Mouse (Mus musculus) myocyte (in vitro differentiated cells): ENCODE results near the gene Pfn4. TPM values are rescaled to one million over a fixed set of nuclear protein-coding genes. Genes with fewer than 3 reads are reported as not detected.
"Not testable (repeated sequence)": the region's sequence is repeated elsewhere in the genome, so short reads cannot be mapped to it uniquely, and the experiment has no call there.

Experiments
- H3K27me3 ChIP-seq: one replicate; pipeline ENCODE4 v1.6.1; 2011; ENCODE audit not compliant: control insufficient read depth, insufficient read depth, insufficient read length
- H3K36me3 ChIP-seq: one replicate; pipeline ENCODE4 v1.6.1; 2011; ENCODE audit not compliant: control insufficient read depth, insufficient read depth
- H3K4me2 ChIP-seq: one replicate; pipeline ENCODE4 v1.6.1; 2011; ENCODE audit warnings: low read depth, control low read depth
- H3K4me3 ChIP-seq: one replicate; pipeline ENCODE4 v1.5.1; 2011; ENCODE audit warnings: mild to moderate bottlenecking, control low read depth, moderate library complexity
- H3K79me2 ChIP-seq: one replicate; pipeline ENCODE4 v1.6.1; 2011; ENCODE audit not compliant: control insufficient read depth, insufficient read depth
- H3ac ChIP-seq: one replicate; pipeline ENCODE4 v1.6.1; 2011; ENCODE audit not compliant: control insufficient read depth, insufficient read length
- CEBPB ChIP-seq: IDR thresholded peaks from 2 replicates; pipeline ENCODE4 v1.6.1; 2011; ENCODE audit warnings: mild to moderate bottlenecking, moderate library complexity; ENCODE audit not compliant: poor library complexity, insufficient read depth, severe bottlenecking
- E2F4 ChIP-seq: IDR thresholded peaks from one replicate; pipeline ENCODE4 v1.6.1; 2011; ENCODE audit warnings: mild to moderate bottlenecking, control low read depth, moderate library complexity; ENCODE audit not compliant: insufficient read depth
- MAX ChIP-seq: IDR thresholded peaks from one replicate; pipeline ENCODE4 v1.6.1; 2011; ENCODE audit warnings: low read depth, mild to moderate bottlenecking, control low read depth
- MYOD1 ChIP-seq, 3 experiments: IDR thresholded peaks; one replicate each; pipeline ENCODE4 v1.6.1; 2011; ENCODE audit warnings: control low read depth in 2 of 3, low read depth in 2 of 3, mild to moderate bottlenecking in 2 of 3, moderate library complexity in 1 of 3; ENCODE audit not compliant: insufficient read length in 2 of 3, control insufficient read depth in 1 of 3
- MYOG ChIP-seq, 3 experiments: IDR thresholded peaks; one replicate each; pipeline ENCODE4 v1.6.1; 2011; ENCODE audit warnings: control low read depth in 2 of 3, low read depth in 2 of 3, mild to moderate bottlenecking in 2 of 3; ENCODE audit not compliant: insufficient read length in 2 of 3, control insufficient read depth in 1 of 3, insufficient read depth in 1 of 3
- POLR2A ChIP-seq: IDR thresholded peaks from one replicate; pipeline ENCODE4 v1.6.1; 2011; ENCODE audit warnings: low read depth, mild to moderate bottlenecking, control low read depth, moderate library complexity; ENCODE audit not compliant: insufficient read length
- POLR2AphosphoS2 ChIP-seq: IDR thresholded peaks from one replicate; pipeline ENCODE4 v1.6.1; 2011; ENCODE audit warnings: low read depth, control low read depth; ENCODE audit not compliant: insufficient read length
- REST ChIP-seq: IDR thresholded peaks from one replicate; pipeline ENCODE4 v1.6.1; 2011; ENCODE audit warnings: mild to moderate bottlenecking, control low read depth, moderate library complexity; ENCODE audit not compliant: insufficient read depth, insufficient read length
- SRF ChIP-seq: IDR thresholded peaks from one replicate; pipeline ENCODE4 v1.6.1; 2011; ENCODE audit warnings: low read depth; ENCODE audit not compliant: control insufficient read depth, insufficient read length
- TCF12 ChIP-seq: IDR thresholded peaks from one replicate; pipeline ENCODE4 v1.6.1; 2011; ENCODE audit warnings: mild to moderate bottlenecking, control low read depth; ENCODE audit not compliant: poor library complexity, insufficient read depth, severe bottlenecking
- TCF3 ChIP-seq: IDR thresholded peaks from one replicate; pipeline ENCODE4 v1.6.1; 2011; ENCODE audit warnings: low read depth, control low read depth; ENCODE audit not compliant: insufficient read length
- USF1 ChIP-seq: IDR thresholded peaks from one replicate; pipeline ENCODE4 v1.6.1; 2011; ENCODE audit warnings: low read depth, mild to moderate bottlenecking, control low read depth, moderate library complexity
- polyA plus RNA-seq: library from polyadenylated mRNA; unstranded; fragments of >200 nt; fragmentation: generic; extraction: Trizol; gene quantifications from one replicate; pipeline ENCODE4 v1.2.1, GENCODE M21; 2012; ENCODE audit warnings: missing spikeins

The Pfn4 gene
- polyA plus RNA-seq, 1 experiment = 0.02 TPM

- no peak overlapping the region for H3ac ChIP-seq
- H3K4me2 ChIP-seq = no peak overlapping the region
- no peak overlapping the region for H3K4me3 ChIP-seq
- TF ChIP-seq MYOD1 (IDR thresholded peaks at IDR 0.05; ENCODE audit: control insufficient read depth in 1 of 3, insufficient read length in 2 of 3, low read depth in 2 of 3) = no peak
- TF ChIP-seq CEBPB = no peak
- TF ChIP-seq POLR2AphosphoS2 = no peak
- TF ChIP-seq MAX = no peak
- TF ChIP-seq TCF3 = no peak
- no peak for TF ChIP-seq MYOG (IDR thresholded peaks at IDR 0.05; ENCODE audit: control insufficient read depth in 1 of 3, insufficient read depth in 1 of 3, insufficient read length in 2 of 3, low read depth in 2 of 3)
- TF ChIP-seq TCF12 = no peak
- H3K27me3 ChIP-seq = peaks cover 6% of the 10 kb centered on the region
- no peaks in the 10 kb centered on the region for H3K79me2 ChIP-seq
- no peaks in the 10 kb centered on the region for H3K36me3 ChIP-seq
These were observed 37.2 kb upstream of the Pfn4 start for GRCm38 (mm10) chr12:4731629-4732028.

- no peak overlapping the region for H3K4me2 ChIP-seq
- no peaks in the 10 kb centered on the region for H3K79me2 ChIP-seq
- H3K27me3 ChIP-seq = peaks cover 6% of the 10 kb centered on the region
- H3ac ChIP-seq = no peak overlapping the region
- TF ChIP-seq E2F4 (no peak), TCF12 (no peak), REST (no peak), MAX (no peak), USF1 (no peak), SRF (no peak), CEBPB (no peak), TCF3 (no peak), MYOD1 (IDR thresholded peaks at IDR 0.05; ENCODE audit: control insufficient read depth in 1 of 3, insufficient read length in 2 of 3, low read depth in 2 of 3) (no peak), MYOG (IDR thresholded peaks at IDR 0.05; ENCODE audit: control insufficient read depth in 1 of 3, insufficient read depth in 1 of 3, insufficient read length in 2 of 3, low read depth in 2 of 3) (no peak), POLR2A (no peak)
- no peak overlapping the region for H3K4me3 ChIP-seq
- H3K36me3 ChIP-seq = no peaks in the 10 kb centered on the region
These were observed 36.5 kb upstream of the Pfn4 start for GRCm38 (mm10) chr12:4732332-4732731.

- no peaks in the 10 kb centered on the region for H3K79me2 ChIP-seq
- no peak within 1 kb of the TSS for H3ac ChIP-seq
- TF ChIP-seq REST (no peak), SRF (no peak)
- H3K36me3 ChIP-seq = no peaks in the 10 kb centered on the region
- H3K27me3 ChIP-seq = peaks cover 6% of the 10 kb centered on the region
- H3K4me2 ChIP-seq = no peak within 1 kb of the TSS
- no peak within 1 kb of the TSS for H3K4me3 ChIP-seq
These were observed 30.7 kb upstream of the Pfn4 start, which contains the start of gene Fam228a for GRCm38 (mm10) chr12:4738031-4738576. Gene Fam228a, minus strand, starts transcription at chr12:4738430.

- Histone ChIP-seq H3K27me3 (no peaks in the 10 kb centered on the region), H3K4me3 (no peak overlapping the region), H3K36me3 (no peaks in the 10 kb centered on the region), H3ac (no peak overlapping the region), H3K79me2 (no peaks in the 10 kb centered on the region), H3K4me2 (no peak overlapping the region)
- TF ChIP-seq CEBPB = no peak
These were observed 28.0 kb upstream of the Pfn4 start for GRCm38 (mm10) chr12:4740823-4741222.

- Histone ChIP-seq H3K36me3 (no peaks in the 10 kb centered on the region), H3K79me2 (no peaks in the 10 kb centered on the region), H3K4me3 (no peak overlapping the region), H3K4me2 (no peak overlapping the region), H3K27me3 (no peaks in the 10 kb centered on the region), H3ac (no peak overlapping the region)
- TF ChIP-seq MYOG (IDR thresholded peaks at IDR 0.05; ENCODE audit: control insufficient read depth in 1 of 3, insufficient read depth in 1 of 3, insufficient read length in 2 of 3, low read depth in 2 of 3) = no peak
- no peak for TF ChIP-seq MAX
These were observed 26.6 kb upstream of the Pfn4 start for GRCm38 (mm10) chr12:4742183-4742582.

- no peak overlapping the region for H3K4me3 ChIP-seq
- no peaks in the 10 kb centered on the region for H3K36me3 ChIP-seq
- no peak overlapping the region for H3K4me2 ChIP-seq
- no peak overlapping the region for H3ac ChIP-seq
- no peaks in the 10 kb centered on the region for H3K27me3 ChIP-seq
- no peak for TF ChIP-seq SRF
- TF ChIP-seq REST = no peak
- no peak for TF ChIP-seq POLR2AphosphoS2
- TF ChIP-seq USF1 = no peak
- TF ChIP-seq E2F4 = no peak
- TF ChIP-seq CEBPB = no peak
- no peak for TF ChIP-seq POLR2A
- no peak for TF ChIP-seq TCF3
- TF ChIP-seq MYOG (IDR thresholded peaks at IDR 0.05; ENCODE audit: control insufficient read depth in 1 of 3, insufficient read depth in 1 of 3, insufficient read length in 2 of 3, low read depth in 2 of 3) = no peak
- TF ChIP-seq MYOD1 (IDR thresholded peaks at IDR 0.05; ENCODE audit: control insufficient read depth in 1 of 3, insufficient read length in 2 of 3, low read depth in 2 of 3) = no peak
- TF ChIP-seq MAX = no peak
- no peak for TF ChIP-seq TCF12
- no peaks in the 10 kb centered on the region for H3K79me2 ChIP-seq
These were observed 24.3 kb upstream of the Pfn4 start for GRCm38 (mm10) chr12:4744486-4744885.

- not testable (repeated sequence) for H3K79me2 ChIP-seq, H3K4me2 ChIP-seq, H3K27me3 ChIP-seq, H3ac ChIP-seq, H3K4me3 ChIP-seq, H3K36me3 ChIP-seq
These were observed 14.4 kb upstream of the Pfn4 start for GRCm38 (mm10) chr12:4754451-4754850.
